Mouse (Mus musculus) erythroblast, adult 5-6 weeks (primary cell): ENCODE measurements around the gene Wdr78. TPM values are rescaled to one million over a fixed set of nuclear protein-coding genes. Genes with fewer than 3 reads are reported as not detected.

Experiments used
- ATAC-seq: replicated peaks from 2 replicates; pipeline ENCODE4 v1.8.0; 2016; ENCODE audit warnings: moderate number of reproducible peaks, mild to moderate bottlenecking, moderate TSS enrichment, inconsistent platforms; ENCODE audit not compliant: poor library complexity, low FRiP score, severe bottlenecking
- total RNA-seq, 2 experiments: library from RNA; stranded (forward) in 1 of 2; stranded (reverse) in 1 of 2; fragments of 150-400 nt in 1 of 2; fragments of 200-764, 138-1000 nt in 1 of 2; gene quantifications; 2 replicates each; pipeline versions ENCODE4 v1.2.3 to v1.2.4; 2015 to 2017; ENCODE audit warnings: low replicate concordance in 2 of 2

The Wdr78 gene
- total RNA-seq, 2 experiments from 2014 or later: 1.4 to 2.9 TPM

DNA sequence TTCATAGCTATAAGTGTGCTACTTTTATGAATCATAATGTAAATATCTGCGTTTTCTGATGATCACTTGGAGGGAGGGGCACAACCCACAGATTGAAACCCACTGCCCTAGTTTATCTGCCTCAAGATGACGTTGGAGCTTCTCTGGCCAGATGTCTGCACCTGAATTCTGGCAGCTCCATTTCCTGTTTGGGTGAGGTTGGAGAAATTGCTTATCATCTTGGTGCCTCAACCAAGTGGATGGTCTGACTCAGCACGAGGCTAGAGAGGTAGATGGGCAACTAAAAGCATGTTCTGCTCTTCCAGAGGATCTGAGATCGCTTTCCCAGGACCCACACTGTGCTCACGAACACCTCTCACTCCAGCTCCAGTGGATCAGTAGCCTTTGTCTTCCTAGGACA lies 49.4 kb downstream of the Wdr78 start:
- no peak for ATAC-seq

DNA sequence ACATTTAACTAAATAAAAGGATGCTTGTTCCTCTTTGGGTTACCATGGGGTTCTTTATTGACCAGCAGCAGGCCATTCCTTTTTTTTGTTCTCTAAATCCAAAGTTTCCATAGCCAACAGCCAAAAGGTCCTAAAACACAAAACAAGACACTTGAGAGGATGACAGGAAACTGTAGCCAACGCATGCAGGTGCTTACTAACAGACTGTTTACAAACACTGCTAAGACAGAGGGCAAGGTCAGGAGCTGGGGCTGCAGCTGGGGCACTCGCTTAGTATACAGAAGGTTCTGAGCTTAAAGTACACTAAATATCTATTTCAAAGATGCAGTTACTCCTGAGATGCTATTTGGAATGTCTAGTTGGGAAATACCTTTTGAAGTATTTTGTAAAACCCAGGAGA lies 49.9 kb downstream of the Wdr78 start:
- no peak for ATAC-seq

DNA sequence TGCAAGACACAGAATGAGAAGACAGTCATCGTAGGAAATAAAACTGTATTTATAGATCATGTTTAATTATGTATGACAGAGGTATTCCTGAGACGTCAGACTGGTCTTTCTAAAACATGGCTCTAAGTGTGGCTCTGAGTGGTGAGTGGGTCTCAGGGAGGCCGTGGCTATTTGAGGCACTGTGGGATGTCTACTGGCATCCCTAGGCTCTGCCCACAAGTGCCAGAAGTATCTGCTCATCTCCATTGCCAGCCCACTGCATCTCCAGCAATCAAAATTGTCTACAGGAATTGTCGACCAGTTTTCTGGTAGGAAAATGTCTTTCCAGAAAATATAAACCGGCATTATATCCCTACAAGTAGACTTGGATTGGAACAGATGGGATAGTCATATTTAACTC lies 57.4 kb downstream of the Wdr78 start:
- no peak for ATAC-seq

DNA sequence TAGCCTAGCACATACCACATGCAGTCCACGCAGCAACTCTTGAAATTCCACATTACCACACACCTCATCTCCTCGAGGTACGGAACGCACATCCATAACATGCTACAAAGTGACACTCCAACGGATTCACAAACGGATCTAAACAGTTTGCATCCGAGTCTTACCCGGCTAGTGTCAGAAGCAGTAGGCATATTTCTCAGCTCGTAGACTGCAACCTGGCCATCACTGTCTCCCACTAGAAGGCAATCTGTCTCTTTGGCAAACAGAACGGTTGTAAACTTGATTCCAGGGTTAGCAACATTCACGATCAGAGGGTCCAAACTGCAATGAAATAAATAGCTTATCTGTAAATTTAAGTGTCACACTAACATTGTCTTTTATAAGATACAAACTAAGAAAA lies 66.3 kb downstream of the Wdr78 start:
- no peak for ATAC-seq

DNA sequence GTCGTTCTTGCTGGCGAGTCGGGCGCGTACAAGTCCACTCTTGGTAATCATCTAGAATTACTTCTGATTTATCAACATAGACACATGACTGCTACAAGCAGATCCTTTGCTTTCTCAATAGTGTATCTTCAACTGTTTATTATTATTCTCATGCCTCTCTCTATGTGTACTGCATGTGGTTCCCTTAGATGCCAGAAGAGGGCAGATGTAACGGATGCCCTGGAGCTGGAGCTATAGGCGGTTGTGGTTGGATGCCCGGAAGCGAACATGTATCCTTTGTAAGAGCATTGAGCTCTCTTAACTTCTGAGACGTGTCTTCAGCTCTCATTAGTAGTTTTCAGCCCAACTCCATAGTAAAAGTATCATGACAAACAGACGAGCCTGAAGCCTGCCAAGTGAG lies 71.4 kb downstream of the Wdr78 start:
- no peak for ATAC-seq

DNA sequence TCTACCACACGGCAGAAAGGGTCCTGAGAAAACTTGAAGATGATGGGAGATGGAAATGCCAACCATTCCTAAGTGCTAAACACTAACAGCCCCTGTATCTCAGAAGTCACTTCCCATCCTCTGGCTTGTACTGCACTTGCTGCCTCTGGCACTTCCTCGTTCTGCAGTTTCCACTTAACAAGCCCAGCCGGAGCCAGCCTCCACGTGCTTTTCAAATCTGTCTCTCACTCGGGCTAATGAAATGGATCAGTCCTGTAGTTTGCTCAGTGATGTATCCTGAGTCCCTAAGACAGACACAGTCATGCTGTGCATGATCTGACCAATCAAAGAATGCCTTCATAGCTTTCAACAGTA lies 74.5 kb downstream of the Wdr78 start:
- ATAC-seq: no peak

DNA sequence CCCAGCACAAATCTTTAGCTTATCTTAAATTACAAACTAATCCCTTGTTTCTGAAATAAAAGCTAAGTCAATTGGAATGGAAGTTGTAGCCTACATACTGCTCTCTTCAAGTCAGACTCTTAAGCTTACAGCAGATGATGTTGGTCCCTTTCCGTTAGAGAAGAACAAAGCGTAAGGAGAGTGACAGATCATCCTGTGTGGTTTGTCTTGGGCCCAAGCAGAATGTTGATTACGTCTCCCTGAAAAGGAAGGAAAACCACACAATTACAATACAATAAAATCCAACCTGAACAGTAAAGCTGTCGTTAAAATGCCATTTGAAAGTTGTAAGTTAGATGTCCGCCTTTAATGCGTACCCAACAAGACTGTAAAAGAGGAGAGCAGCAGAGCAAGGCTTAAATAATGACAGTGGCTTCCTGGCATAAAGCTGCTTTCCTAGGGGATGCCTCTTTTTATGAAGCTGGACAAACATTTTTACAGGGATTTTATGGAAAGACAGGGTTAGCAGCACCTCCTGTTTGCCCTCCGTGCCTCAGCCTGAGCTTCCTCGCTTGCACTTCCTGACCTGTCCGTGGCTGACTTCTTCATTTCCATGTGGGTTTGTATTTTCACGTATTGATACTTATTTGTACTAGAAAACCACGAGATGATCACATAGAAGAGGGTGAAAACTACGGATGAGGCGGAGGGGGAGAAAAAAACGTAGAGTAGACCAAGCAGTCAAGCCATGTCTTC lies 75.1 kb downstream of the Wdr78 start:
- ATAC-seq: no peak

DNA sequence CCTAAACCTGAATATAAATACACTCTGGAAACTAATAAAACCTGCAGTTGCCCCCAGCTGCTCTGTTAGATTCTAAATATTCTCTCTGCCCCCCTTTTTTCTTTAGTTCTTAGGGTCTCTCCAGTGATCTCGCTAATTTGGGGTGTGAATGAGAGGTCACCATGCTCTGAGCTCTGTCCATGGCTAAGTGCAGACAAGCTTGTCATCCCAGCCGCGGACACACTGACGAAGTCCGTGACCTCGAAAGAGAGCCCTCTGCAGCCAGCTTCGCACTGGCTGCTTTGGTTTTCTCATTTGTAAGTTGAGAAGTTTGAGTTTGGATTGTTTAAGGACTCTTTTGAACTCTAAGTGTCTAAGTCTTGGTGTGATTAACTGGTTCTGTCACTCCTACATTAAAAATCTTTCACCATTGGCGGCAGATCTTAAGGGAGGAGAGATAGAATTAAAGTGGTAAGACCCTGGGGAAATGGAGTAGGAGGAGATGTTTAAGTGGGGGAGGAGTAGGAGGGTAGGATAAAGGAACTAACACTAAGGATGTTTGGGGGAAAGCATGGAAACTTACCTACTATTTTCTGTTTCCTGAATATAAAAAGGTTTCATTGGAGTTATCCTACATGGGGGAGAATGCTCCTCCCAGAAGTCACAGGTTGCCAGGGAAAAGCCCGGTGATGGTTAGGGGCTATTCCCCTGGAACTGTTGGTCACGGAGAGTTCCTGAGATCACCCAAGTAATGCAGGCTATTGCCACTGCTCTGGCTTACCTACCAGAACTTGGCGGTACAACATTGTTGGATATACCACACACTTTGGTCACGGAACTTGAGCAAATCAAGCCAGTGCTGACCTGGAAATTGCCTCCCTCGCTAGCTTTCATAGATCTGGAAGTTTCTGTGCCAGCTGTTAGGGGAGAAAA lies 85.9 kb downstream of the Wdr78 start:
- ATAC-seq: no peak

DNA sequence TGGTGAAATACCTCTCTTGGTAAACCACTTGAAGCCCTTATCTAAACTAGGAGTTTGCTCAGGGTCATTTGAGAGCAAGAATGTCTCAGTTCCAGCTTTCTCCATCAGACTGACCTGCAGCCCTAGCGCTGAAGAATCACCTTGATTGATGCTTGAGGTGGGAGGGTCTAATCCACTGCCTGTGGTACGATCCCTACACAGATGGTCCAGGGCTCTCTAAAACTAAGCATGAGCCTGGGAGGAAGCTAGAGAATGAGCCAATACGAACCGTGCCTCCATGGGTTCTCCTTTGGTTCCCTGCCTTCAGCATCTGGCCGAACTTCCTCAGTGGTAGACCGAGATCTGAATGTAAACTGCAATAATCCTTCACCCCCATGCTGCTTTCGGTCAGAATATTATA lies 86.6 kb downstream of the Wdr78 start:
- ATAC-seq: no peak

DNA sequence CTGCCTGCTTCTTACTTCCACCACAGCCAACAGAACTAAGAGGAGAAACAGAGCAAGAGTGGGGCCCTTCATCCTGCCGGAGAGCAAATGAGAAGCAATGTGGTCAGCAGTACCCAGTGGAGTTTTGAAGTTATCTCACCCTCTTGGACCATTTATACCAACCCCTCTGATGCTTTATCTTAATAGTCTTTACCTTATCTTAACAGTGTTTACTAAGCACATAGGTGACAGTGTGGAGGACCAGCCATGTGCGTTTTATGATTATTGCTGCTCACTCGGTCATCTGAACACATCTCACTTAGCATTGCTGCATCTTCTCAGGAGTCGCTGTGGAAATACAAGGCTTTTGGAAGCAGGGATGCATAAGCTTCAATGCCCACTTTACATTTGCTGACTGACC lies 87.7 kb downstream of the Wdr78 start, which contains the start of gene Insl5:
Gene Insl5, minus strand, starts transcription at position 222 of the 400 bp plus-strand sequence.
- no peak for ATAC-seq

DNA sequence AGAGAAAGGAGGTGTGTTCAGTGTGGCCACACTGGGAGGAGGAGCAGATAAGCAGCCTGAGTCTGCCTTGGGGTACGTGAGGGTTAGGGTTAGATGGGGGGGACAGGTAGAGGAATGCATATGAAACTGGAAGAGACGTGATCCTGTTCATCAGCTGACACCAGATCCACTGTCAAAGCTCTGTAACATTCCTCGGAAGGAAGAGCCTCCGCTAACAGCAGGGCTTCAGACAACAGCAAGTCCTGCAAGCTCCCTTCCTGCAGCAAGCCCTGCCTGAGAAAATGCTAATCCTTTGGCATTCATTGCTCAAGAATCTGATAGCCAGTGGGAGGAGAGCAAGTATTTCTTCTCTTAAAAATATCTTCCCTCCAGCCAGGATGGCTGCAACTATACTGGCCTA lies 100.9 kb downstream of the Wdr78 start:
- ATAC-seq: no peak

DNA sequence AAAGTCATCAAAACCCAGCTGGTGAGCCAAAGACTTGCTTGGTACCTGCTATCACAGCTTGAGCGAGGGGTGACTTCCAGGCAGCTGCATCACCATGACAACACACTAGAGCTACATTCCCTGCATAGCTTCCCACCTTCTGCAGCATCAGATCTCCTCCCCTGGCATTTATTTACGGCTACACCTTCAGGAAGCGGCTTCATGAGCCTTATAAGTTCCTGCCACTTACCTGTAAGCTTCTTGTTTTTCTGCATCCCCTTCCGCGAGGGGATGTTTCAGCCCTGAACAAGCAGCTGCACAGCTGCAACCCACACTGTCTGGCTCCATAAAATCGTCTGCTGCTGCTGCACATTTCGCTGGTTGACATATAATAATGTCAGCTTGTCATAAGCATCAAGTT lies 102.5 kb downstream of the Wdr78 start:
- no peak for ATAC-seq

DNA sequence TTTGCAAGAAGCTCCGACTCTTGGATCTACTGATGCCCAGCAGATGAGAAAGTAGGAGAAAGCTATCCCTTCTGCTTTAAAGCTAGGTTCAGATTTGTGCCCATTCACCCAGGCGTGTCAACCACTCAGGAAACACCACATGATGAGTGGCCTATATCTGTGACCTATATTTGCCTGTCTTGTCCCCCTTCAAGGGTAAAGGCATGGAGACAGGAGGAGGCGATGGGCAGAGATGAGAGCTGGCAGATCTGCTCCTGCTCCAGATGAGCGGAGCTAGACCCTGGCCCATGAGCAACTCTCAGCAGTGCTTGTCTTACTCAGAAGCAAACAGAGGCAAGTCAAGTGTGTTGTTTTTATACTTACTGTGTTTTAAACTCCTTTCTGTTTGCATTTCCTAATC lies 103.6 kb downstream of the Wdr78 start:
- ATAC-seq: no peak

DNA sequence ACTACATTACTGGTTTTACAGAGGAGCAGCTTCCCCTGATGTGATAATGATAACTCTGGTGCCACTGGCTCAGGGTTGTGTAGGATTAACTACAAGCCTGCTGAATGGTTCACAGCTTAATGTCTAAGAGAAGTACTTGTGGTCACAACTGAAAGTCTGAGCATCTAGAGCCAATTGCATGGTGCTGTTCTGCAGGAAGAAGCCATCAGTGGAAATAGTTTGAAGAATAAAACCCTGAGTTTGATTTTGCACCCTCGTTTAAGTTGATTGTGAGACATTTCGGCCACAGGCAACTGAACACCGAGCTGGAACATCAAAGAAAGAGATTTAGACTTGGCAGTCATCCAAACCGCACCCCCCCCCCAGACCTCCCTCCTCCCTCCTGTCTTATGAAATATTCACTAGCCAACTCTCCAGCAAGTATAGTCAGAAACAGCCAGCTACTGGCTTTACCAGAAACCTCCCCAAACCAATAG lies 107.4 kb downstream of the Wdr78 start:
- ATAC-seq: no peak

DNA sequence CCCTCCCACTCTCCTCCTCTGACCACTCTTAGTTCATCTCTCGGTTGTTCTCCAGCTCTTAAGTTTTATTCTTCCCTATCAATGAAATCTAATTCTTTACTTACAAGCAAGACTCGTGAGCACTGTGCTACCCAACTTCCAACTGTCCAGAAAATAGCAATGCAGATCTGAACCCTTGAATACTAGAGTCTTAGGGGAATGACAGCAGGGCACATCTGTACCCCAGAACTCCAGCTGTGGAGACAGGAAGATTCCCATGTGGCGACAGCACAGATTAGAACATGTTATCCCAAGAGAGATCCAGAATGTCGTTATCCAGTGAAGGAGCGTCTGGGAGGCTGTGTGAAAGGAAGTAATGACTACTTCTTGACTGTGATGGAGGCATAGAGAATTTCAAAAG lies 108.1 kb downstream of the Wdr78 start:
- ATAC-seq: no peak

DNA sequence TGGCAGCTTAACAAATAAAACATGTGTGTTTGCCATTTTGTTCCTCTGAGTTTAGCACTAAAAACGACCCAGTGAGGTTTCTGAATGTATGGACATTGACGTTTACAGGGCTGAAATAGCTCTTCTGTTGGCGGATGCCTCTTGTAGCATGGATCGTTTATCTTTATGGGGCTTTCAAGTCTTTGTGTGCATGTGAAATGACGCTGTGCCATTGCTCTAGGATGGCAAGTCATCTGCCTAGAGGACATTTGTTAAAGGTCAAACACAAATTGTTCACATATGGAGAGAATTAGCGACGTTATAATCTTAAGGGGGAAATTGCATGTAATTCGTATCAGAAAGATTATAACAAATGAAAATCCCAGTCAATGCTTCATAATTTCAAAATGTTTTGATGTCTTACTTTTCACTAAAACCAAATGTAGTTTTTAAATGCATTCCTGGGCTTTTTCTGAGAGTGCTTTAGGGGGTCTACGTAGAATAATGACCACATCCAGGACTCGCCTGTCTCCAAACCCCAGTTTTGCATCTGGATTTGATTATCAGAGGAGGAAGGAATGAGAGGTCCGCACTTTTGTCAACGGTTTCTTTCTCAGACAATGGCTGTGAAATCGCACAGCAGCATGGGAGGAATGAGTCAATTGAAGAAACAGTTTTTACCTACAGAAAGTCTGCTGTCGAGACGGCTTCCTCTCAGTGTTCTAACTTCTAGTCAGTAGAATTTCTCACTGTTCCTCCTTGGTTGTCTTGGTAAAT lies 109.0 kb downstream of the Wdr78 start:
- ATAC-seq: no peak

DNA sequence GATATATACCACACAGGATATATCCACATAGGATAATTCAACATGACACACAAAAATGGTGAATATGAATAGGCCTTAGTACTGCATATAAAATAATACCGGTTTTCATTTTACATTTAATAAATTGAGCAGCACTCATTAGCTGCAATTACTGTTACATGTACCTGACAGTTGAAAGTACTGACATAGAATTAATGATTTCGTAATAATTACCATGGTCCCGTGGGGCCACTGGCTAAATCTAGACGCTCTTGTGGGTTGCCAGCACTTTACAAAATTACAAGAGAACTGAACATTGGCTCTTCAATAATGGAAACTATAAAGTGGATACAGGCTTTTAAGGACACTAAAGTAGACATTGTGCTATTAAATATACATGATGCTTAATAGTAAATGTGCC lies 109.7 kb downstream of the Wdr78 start:
- ATAC-seq: no peak

DNA sequence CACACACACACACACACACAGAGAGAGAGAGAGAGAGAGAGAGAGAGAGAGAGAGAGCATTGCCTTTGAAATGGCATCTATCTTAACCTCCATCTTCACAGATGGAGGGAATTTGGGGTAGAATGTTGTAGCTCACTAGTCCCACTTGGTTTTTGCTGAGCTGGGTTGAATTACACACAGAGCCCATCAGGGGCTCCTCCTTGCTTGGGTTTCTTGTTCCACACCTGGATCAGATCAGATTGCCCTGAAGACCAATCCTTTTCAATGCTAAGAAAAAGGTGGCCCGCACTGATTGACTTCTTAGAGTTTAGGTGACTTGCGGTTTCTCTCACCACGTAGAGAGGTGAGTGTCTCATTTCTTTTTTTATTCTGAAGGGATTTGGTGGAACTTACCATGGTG lies 122.7 kb downstream of the Wdr78 start:
- no peak for ATAC-seq

DNA sequence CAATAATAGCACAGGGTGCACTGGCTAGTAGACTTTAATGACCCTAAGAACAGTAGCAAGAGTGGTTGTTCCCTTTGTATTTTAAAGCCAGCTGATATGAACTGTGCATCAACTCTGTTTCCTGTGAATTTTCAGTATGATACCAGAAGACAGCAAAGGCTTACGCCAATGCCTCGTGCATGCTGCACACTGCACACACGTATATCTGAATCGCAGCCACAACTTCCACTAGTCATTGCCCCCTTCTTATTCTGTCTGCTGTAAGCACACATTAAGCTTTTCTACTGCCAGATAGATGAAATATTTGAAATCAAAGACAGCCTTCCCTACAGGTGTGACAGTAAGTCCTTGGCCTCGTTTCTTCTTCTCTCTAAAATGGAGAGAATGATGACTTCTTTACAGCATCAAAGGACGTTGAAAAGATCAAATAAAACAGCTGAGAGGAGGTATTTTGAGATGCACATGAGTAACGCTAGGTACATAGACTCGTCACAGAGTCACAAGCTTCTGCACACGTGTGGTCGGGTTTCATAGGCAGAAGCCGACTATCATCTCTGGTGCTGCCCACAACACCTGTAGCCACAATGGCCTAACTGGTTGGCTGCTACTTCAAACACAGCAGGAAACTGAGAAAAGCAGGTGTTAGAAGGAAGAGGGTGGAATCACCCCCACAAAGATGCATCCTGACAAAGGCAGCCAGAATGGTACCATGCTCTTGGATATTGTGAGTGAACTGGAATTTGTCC lies 123.6 kb downstream of the Wdr78 start:
- no peak for ATAC-seq

DNA sequence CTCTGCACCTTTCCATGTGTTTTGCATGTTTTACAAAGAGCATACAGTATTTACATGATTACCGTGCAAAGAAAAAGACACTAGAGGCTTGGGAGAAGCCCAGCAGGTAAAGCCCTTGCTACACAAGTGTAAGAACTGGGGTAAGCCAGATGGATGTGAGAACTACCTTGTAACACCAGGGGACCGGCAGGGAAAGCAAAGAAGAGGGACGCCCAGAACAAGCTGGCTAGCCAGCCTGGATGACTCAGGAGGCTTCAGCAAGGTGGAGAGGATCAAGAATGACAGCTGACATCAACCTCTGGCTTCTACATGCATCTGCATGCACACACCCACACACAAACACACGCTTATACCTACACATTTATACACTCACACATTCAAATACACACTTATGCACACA lies 124.3 kb downstream of the Wdr78 start:
- no peak for ATAC-seq
